Mouse (Mus musculus) frontal cortex, postnatal 10 days (tissue): ENCODE results near the gene Adra2c.
A peak's percentile ranks its signal among the peaks of the same experiment; 100 is the strongest.

Experiments
- DNase-seq, 2 experiments: peaks; one replicate each; pipeline ENCODE4 v3.0.0; 2022; ENCODE audit warnings: low spot score in 2 of 2, mixed read lengths in 1 of 2

Gene Adra2c

GRCm38 (mm10) chr5:35278019-35278418 lies at the start of gene Adra2c:
Adra2c (plus strand) TSS chr5:35278319.
- DNase-seq, result no peak

DNA sequence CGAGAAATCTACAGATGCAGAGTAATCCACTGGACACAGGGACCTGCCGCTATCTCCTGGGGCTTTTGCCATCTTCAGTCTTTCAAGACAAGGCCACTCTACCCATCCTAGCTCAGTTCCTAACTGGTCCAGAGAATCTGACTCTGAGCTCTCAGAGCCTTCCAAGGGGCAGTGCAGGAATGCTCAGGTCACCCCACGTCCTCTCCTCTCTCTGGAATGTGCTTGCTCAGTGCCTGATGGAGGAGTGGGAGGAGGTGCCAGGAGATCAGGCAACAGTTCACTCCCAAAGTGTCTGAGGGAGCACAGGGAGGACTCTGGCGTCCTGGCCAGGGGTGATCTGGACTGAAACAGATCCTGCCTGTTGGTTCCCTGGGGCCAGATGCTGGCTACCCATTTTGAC lies 45.0 kb upstream of the Adra2c start:
- DNase-seq, result no peak

- no peak for DNase-seq
Measured at GRCm38 (mm10) chr5:35237757-35238156, 40.4 kb upstream of the Adra2c start.

DNA sequence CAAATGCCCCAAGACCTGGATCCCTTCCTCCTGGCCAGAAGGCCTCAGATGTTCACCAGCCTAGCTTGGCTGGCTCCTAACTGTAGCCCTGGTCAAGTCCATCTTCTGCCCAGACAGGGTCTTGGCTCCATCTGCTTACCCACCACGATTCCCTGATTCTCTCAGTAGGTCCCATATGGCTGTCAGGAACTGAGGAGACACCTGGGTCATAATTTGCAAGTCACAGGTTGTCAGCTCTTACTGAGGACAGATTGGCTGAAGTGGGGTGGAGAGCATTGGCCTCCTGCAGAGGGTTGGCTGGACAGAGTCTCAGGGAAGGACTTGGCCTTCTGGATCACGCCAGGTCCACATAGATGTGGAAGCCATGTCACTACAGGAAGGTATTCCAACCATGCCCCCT lies 39.5 kb upstream of the Adra2c start:
- no peak for DNase-seq

DNA sequence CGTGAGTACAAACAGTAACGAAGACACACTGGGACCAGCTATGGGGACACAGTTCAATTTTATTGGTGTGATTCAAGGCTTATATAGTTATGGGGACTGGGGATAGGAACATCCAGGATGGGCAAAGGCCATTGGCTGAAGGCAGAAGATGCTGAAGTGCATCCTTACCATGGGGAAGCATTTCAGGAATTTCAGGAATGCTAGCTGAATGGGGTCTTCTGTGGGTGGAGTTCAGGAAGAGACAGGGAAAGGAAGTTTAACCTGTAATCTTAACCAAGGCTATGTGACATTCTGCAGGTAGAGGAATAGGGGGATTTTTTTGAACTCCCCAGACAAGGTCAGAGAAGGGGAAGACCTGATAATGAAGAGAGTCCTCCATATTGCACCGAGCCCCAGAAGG lies 36.6 kb upstream of the Adra2c start:
- DNase-seq, result no peak

GRCm38 (mm10) chr5:35244204-35244603 lies 33.9 kb upstream of the Adra2c start:
- no peak for DNase-seq

DNA sequence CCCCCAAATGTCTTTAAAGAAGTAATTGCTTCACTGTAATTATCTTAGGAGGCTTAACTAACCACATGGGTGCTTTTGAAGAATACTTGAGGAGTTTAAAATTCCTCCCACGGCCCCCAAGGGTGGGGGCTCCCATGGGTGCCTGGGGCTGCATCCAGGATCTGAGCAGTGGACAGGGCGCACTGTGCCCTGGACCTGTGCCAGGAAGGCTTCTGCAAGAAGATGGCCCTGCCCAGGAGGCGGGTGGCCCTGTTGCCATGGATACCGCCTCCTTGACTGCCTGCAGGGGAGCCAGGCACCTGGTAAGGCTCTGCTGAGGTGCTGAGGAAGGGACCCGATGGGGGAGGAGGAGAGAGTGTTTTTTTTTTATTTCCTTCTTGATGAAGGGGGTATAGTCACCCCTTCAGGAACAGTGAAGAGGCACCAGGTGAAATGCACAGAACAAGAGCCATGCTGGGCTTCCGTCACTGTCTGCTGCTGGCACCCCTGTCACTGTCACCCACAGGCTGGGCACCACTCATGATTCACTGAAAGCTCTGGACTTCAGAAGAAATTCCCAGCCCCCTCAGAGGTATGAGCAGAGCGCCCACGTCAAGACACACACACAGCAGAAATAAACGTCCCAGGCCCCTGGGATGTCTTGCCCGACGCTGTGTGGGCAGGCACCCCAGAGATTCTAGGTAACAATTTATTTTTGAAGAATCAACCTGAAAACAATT lies 32.4 kb upstream of the Adra2c start:
- DNase-seq, result peak; percentile 53 to 68

GRCm38 (mm10) chr5:35254964-35255716 lies 23.0 kb upstream of the Adra2c start:
- DNase-seq, result no peak

DNA sequence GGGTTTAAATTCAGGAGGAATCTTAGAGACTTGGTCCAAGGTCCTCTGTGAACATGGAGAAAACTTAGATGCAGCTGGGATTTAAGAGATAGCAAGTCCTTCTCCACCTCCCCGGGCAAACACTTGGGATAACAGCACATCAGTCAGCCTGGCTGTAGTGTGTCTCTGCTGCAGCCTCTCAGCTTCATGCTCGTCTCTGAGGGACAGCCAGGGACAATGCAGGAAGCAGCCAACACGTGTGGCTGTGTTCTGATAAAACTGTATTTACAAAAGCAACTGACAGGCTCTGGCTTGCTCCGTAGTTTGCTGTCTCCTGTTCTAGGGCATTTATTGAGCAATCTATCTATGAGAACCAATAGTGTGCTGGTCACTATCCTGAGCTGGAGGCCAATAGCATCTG lies 14.4 kb upstream of the Adra2c start:
- no peak for DNase-seq

- DNase-seq, result peak in 1 of 2 experiments; percentile 38
Measured at GRCm38 (mm10) chr5:35267486-35267885, 10.6 kb upstream of the Adra2c start.

DNA sequence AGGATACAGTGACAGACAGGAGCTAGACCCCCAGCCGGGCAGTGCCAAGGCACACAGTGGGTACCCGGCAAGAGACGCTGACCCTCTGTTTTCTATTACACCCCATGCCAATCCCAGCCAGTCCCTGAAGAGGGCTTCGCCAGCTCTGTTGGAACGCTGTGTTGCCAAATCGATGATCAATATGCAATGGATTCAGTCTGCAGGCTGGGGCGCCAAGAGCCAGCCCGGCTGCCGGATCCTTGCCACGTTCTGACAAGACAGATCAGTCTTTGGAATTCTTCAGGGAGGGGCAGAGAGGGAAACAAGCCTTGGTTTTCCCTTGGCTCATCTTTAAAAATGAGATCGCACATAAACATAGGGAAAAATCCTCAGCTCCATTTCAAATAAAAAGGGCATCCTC lies 2.8 kb upstream of the Adra2c start:
- DNase-seq, result no peak

DNA sequence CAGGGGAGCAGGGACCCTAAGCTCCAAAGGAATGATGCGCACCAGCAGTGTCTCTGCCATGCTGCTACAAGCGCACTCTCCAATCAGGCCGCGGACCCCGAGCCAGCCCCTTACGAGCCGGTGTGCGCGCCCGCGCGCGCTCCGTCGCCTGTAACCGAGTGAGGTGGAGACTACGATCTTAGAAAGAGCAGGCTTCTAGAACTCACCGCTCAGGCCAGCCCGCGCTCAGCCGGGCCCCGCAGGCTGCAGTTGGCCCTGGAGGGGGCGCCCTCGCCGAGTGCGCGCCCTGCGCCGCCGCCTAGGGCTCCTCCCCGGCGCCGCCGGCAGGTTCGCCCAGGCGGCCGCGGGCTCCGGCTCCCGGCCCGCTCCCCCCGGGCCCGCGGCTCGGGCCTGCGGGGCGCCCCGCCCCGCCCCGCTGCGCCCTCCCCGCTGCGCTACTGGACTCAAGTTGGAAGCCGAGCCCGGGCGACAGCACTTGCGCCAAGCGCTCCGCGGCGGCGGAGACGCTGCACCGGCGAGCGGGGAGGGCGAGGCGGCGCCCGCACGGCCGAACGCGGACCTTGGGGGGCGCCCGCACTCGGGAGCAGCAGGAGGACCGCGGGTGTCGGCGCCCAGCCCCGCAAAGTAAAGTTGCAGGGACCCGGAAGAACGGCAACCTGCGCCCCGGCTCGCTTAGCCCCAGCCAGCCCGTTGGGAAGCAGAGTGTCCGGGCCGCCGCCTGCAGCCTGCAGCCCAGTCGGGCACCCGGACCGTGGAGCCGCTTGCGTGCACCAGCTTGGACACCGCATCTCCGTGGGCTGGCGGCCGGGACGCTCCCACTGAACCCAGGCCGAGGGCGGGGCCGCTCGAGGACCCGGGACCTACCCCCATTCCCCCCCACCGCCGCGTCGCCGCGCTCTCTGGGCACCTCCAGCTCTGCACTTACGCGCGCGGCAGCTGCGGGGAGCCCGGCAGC lies 899 bp downstream of the Adra2c start:
- peak; percentile 19 to 52 for DNase-seq

GRCm38 (mm10) chr5:35279696-35280001 lies 1.5 kb downstream of the Adra2c start:
- DNase-seq, result no peak

- DNase-seq, result peak; percentile 23 to 42
Measured at GRCm38 (mm10) chr5:35280002-35280782, 2.1 kb downstream of the Adra2c start.

DNA sequence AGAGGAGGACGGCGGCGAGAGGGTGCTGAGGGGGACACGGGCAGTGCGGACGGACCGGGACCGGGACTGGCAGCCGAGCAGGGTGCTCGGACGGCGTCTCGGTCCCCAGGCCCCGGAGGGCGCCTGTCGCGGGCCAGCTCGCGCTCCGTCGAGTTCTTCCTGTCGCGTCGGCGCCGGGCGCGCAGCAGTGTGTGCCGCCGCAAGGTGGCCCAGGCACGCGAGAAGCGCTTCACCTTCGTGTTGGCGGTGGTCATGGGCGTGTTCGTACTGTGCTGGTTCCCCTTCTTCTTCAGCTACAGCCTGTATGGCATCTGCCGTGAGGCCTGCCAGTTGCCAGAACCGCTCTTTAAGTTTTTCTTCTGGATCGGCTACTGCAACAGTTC lies 2.7 kb downstream of the Adra2c start:
- peak in 1 of 2 experiments; percentile 19 for DNase-seq

- DNase-seq, result no peak
Measured at GRCm38 (mm10) chr5:35285281-35285680, 7.2 kb downstream of the Adra2c start.

- DNase-seq, result no peak
Measured at GRCm38 (mm10) chr5:35286190-35286589, 8.1 kb downstream of the Adra2c start.

- no peak for DNase-seq
Measured at GRCm38 (mm10) chr5:35299621-35300020, 21.5 kb downstream of the Adra2c start.

- DNase-seq, result no peak
Measured at GRCm38 (mm10) chr5:35304191-35304590, 26.1 kb downstream of the Adra2c start.

- no peak for DNase-seq
Measured at GRCm38 (mm10) chr5:35305332-35305731, 27.2 kb downstream of the Adra2c start.

GRCm38 (mm10) chr5:35306692-35307091 lies 28.6 kb downstream of the Adra2c start:
- no peak for DNase-seq

DNA sequence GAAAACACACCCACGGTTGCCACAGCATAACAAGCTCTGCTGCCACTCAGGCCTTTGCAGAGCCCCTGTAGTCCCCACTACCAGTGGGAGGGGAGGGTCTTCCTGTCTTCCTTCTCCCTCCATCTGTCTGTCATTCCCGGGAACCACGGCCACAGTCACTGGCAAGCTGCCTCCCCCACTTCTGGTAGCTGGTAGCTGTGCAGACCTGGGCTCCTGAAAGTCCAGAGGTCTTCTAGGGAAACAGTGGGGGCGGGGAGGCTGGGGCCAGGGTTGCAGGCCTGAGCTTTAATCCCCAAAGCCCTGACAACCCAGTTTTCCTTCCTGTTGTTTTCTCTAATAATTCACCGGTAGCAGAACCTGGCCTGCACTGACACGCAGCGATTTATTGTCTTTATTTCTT lies 31.7 kb downstream of the Adra2c start:
- DNase-seq, result no peak
